Mouse (Mus musculus) kidney, adult 2 months (tissue): ENCODE data around the gene Cntnap1.

ENCODE experiments used
- CTCF ChIP-seq: fragments of 200-500 bp; conservative IDR thresholded peaks from 2 replicates; pipeline ENCODE4 v1.5.1; 2011; ENCODE audit warnings: low read depth, mild to moderate bottlenecking, control low read depth, low read length, moderate library complexity, mixed read lengths; ENCODE audit not compliant: insufficient read depth, insufficient read length
- POLR2A ChIP-seq: fragments of 200-500 bp; IDR thresholded peaks from one replicate; pipeline ENCODE4 v1.6.1; 2011; ENCODE audit warnings: low read depth, low read length, control low read depth

- TF ChIP-seq POLR2A: no peak
- no peak for TF ChIP-seq CTCF
Observed at GRCm38 (mm10) chr11:101131187-101131586, 39.1 kb upstream of the Cntnap1 start.
